Mouse (Mus musculus) inflammation-experienced regulatory T-cells, adult 6 months (primary cell): ENCODE data around the gene Acy3. TPM values are rescaled to one million over a fixed set of nuclear protein-coding genes. Genes with fewer than 3 reads are reported as not detected.
"Not testable (repeated sequence)": the region's sequence is repeated elsewhere in the genome, so short reads cannot be mapped to it uniquely, and the experiment has no call there.

ENCODE experiments used
- ATAC-seq: one replicate; pipeline ENCODE4 v1.8.0; 2017
- polyA plus RNA-seq, 3 experiments: library from polyadenylated mRNA; unstranded; fragments of 100-300 nt; shearing (Covaris generic); gene quantifications; one replicate each; pipeline ENCODE4 v1.2.1; 2017

The Acy3 gene
- polyA plus RNA-seq, 3 experiments from 2014 or later = 0.73 to 2.3 (median 2.2) TPM

DNA sequence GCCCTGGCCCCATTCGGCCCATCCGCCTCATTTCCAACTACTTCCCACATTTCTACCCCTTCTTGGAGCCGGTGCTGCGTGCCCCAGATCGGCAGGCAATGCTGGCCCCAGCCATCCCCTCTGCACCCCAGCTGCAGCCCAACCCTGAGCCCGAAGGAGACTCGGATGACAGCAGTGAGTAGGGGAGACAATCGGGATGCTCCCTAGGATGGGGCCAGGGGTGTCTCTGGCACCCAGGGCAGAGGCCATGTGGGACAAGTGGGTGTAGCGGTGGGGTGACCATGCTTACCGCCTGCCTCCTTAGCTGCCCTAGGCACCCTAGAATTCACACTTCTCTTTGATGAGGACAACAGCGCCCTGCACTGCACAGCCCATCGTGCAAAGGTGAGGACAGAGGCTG, 17.3 kb downstream of the Acy3 start:
- no peak for ATAC-seq

DNA sequence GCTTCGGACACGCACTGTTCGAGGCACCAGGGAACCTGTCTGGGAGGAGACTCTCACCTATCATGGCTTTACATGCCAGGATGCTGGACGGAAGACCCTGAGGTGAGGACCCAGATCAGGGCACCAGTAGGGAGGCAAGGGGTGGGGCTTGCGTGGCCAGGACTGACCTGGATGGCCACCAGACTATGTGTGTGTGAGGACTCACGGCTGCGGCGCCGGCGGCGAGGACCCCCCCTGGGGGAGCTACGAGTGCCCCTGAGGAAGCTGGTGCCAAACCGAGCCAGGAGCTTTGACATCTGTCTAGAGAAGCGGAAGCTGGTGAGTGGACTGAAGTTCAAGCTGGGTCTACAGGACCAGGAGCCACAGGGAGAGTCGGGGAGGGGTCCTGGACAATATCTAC, 18.0 kb downstream of the Acy3 start:
- no peak for ATAC-seq

DNA sequence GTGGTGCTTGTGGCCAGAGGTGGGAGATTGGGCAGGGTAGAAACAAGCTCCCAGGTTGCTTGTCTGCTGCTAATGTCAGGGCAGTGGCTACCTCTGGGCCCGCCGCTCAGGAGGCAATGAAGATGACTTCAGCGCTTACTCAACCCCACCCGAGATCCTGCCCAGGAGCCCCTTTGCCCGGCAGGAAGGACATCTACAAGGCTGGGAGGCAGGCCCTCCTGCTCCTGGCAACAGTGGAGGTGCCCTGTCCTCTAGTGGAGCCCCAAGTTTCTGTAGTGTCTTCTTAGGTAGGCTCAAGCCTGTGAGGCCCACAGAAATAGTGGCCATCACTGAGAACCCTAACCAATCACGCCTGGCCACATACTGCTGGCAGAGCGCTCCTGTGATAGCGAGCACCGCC, 18.7 kb downstream of the Acy3 start:
- ATAC-seq = no peak

DNA sequence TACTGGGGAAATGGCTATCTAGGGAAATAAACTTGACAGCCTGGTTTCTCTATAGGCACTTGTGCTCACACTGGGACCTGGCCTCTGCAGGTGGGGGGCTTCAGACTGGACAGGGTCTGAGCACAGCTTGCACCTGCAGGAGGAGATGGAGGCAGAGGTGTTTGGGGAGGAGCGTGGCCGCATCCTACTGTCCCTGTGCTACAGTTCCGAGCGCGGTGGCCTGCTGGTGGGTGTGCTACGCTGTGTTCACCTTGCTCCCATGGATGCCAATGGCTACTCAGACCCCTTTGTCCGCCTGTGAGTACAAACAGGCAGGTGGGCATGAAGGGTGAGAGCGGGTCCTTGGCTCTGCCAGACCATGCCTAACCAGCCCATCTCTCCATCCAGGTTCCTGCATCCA, 19.6 kb downstream of the Acy3 start:
- no peak for ATAC-seq

DNA sequence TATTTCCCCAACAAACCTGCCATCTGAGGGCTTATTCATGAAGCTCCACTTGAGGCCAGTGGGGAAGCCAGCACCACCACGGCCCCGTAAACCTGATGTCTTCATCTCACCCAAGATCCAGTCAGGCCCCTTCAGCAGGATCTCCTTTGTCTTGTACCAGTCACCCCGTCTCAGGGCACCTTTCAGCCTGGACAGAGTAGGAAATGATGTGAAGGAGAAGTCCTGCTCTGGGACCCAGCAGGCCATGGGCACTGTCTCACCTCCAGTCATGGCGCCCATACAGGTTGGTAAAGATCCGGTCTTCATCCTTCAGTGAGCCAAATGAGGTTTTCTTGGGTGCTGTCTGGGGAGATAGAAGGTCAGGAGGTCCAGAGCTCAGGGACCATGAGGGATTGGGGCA, 24.7 kb downstream of the Acy3 start:
- no peak for ATAC-seq

DNA sequence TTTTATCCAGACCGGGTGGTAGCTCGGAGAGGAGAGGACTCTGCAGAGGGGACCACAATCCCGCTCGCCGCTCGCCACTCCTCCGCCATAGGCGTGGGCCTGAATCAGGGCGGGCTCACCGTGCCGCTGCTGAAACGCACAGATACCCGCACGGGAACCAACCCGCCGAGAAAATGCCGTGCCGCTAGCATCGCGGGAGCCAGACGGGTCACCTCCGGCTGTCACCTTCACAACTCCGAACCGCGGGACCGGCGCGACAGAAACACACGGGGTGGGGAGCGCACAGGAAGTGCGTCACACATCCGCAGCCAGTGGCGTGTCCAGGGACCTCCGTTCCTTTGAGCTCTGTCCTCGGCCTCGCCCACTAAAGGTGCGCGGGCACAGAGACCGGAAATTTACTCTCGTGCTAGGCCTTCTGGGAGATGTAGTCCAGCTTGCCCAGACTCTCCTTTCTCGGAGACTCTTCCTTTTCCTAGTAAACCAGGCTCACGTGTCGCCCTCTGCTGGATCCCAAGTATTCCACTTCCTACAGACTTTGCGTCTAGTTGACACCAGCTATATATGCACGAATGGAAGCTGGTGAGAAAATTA, 26.2 kb downstream of the Acy3 start, which contains the start of gene Ndufv1:
Gene Ndufv1, minus strand, starts transcription at position 375 of the 591 bp plus-strand sequence.
- peak; percentile 99 for ATAC-seq

DNA sequence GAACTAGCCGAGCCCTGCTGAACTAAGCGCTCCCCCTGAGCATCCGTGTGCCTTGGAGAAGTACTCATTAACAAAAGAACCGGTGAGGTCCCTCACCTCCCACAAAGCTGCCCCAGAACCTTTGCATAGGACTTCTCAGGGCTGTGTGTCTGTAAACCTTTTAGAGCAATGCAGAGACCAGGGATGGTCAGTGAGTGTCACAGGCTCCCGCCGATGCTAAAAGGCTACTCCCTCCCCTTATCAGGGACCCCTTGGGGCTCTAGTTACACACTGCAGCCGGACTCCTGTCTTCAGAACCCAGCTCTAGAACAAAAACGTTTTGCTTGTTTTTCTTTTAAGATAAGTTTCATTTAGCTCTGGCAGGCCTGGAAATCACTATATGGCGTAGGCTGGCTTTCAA, 26.7 kb downstream of the Acy3 start:
- no peak for ATAC-seq

DNA sequence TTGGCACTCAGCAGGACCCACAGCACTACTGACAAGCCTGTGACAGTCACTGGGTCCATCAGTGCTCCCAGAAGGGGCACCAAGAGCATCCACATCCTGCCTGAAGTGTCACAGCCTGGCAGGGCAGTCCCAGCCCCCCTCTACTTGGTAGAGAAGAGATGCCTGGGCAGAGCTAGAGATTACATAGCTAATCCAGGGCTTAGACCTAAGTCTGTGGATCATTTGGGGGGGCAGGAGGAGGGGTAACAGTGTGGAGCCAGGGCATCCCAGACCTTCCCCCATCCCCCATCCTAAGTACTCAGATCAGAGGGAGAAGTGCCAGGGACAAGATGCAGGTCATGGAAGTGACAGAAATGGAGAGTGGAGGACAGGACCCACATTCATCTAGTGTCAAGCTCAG, 28.4 kb downstream of the Acy3 start:
- no peak for ATAC-seq

DNA sequence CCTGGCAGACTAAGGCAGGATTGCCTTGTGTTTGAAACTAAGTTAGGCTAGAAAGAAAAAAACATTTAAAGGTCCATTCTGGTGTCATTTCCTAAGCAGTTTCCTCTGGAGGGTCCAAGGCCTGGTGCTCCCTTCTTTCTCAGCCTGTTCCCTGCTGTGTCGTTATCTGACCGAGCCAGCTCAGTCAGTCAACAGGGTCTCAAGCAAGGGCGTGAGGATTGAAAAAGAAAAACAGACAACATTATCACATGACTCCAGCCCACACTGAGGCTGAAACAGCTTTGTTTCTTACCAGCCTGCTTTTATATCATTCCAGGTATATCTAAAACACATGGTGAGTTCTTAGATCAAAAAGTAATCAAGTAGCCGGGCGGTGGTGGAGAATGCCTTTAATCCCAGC, 29.3 kb downstream of the Acy3 start:
- ATAC-seq = no peak

DNA sequence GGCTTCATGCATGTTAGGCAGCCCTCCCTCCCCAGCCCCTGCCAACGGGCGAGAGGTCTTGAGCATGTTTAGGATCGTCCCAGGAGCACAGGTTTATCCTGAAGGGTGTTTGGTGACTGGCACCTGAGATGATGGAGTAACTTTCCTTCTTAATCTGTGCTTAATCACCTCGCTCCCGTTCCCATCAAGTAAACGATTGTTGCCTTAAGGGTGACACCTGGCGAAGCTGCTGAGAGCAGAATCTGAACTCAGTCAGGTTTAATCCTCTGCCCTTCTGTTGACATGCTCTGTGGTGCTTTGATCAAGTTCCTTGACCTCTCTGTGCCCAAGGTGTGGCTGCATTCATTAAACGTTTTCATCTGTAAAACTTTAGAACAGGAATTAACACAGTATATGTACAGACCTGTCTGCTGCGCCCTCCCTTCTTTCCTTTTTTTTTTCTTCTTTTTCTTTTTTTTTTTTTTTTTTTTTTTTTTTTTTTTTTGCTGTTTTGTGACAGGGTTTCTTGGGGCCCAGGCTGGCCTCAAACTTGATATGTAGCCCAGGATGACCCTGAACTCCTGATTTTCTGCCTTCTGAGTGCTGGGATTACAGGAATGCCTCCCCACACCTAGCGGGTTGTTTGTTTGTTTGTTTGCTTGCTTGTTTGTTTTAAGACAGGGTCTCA, 31.7 kb downstream of the Acy3 start:
- no peak for ATAC-seq

DNA sequence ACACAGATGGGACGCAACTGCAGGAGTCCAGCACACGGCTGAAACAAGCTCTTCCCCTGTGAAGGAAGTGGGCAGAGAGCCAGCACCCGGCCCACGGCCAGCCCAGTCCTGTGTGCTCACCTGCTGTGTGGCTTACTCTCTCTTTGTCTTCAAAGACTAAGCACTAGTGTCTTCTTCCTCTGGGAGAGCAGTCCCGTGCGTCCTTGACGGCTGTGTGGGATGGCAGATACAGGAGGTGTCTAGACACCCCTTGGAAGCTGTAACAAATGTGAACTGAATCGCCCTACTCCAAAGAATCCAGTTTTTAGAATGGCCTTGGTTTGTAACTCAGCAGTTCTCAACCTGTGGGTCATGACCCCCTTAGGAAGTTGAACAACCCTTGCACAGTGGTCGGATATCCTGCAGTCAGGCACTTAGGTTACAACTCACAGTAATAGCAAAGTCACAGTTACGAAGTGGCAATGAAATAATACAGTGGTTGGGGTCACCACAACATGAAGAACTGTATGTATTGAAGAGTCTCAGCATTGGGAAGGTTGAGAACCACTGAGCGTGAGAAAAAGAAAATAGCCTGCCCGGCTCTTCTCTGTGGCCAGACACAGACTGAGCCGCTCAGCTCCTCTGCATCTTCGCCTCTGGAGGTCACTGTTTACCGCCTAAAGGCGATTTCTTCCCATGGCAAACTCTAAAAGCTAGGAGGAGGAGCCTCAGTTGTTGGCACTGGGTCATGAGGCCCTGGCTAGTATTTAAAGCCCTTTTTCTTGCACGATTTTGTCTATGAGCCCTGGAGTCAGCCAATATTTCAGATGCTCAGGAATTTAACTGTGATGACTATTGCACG, 32.6 kb downstream of the Acy3 start:
- ATAC-seq = peak; percentile 50

DNA sequence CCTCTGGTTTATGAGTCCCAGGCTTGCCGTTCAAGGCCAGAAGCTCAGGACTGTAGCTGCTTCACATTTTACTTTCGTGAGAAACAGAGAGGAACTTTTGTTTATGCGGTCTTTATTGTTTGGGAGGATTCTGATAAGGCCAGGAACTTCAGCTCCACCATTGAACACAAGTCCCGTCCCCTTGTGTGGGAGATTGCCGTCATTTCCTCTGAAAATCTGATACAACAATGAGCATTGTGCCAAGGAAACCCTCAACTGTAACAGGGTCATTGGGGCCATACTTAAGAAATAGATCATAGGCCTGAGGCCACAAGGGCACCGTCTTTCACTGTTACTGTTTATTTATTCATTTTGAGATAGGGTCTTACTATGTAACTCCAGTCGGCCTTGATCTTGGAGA, 36.8 kb downstream of the Acy3 start:
- no peak for ATAC-seq

DNA sequence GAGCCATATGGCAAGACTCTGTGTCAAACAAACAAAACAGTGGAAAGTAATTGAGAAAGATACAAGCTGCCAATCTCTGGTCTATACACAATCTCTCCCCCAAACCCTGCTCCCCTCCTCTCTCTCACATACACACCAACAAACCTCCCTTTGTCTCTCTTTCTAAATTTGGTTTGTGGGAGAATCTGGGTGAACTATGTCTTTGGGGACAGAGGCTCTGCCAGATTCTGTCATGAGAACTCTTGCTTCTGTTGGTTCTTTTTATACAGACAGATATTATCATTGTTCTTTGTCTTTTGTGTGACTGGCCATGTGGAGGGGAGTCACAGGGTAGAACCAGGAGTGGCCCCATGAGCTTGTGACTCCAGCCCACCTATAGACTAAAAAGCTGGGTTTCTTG, 41.2 kb downstream of the Acy3 start:
- no peak for ATAC-seq

DNA sequence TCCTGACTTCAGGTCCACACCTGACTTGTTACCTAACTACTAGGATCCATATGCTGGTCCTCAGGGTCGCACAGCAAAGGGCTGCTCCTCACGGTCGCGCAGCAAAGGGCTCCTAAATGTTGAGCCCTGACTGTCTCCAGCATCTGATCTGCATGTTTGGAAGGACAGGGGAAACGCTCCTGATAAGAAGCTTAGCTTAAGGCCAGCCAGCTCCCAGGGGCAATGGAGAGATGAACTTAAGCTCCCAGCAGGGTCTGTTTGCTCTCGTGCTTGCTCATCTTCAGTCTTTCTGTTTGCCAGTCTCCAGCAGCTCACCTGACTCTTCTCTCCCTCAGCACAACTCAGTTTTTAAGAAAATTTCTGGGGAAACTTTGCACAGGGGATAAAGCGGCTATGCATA, 46.3 kb downstream of the Acy3 start:
- ATAC-seq = no peak

DNA sequence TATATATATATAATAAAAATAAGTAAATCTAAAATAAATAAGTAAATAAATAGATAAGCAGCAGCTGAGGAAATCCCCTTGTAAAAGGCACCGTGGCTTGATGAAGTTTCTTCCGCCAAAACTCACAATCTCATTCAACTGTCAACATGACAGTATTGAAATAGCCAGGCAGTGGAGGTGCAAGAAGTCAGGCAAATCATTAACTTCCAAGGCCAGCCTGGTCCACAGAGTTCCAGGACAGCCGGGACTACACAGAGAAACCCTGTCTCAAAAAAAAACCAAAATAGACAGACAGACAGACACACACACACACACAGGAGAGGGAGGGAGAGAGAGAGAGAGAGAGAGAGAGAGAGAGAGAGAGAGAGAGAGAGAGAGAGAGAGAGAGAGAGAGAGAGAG, 46.9 kb downstream of the Acy3 start:
- no peak for ATAC-seq

DNA sequence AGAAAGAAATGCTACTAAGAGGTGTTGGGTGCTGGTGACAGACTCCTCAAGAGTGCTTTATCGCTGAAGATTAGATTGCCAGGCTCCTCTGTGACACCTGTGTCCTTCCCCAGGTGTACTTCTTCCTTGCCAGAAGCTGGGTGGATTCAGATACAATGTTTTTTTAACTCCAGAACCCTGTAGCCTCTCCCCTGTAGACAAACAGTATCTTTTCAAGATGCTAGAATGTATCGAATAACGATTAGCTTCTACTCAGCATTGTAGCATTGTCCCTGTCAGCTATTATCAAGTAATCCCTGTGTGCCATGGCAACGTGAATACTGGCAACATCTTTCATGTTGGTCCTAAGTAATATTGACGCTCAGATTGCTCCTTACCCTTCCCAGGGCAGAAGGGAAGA, 47.4 kb downstream of the Acy3 start:
- no peak for ATAC-seq

DNA sequence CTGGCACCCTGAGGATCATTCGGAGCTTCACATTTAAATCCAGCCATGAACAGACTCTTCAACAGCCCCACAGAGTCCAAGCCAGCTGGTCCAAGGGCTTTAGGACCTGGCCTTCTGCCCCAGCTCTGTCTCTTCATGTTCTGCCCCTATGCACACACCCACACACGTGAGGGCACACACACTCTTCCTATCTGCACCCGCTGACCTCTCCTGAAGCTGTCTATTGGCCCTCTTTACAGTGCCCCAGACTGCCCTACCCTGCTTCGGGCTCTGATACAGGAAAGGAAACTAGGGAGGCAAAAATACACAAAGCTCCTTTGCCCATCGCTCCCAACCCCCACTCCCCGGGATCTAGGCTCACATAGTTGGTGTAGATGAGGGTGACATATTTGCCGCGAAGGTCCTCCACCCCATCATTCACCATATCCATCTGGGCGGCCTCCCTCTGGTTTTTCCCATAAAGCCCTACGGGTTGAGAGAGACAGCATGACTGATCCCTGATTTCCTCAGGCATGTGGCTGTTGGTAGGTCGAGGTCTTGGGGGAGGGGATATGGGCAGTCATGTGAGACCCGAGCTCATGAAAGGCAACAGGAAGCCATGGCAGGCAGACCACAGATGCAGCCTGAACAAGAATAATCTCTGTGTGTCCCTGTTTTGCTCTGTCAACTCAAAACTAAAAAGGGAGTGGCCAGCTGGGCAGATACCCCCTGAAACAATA, 50.1 kb downstream of the Acy3 start:
- no peak for ATAC-seq

DNA sequence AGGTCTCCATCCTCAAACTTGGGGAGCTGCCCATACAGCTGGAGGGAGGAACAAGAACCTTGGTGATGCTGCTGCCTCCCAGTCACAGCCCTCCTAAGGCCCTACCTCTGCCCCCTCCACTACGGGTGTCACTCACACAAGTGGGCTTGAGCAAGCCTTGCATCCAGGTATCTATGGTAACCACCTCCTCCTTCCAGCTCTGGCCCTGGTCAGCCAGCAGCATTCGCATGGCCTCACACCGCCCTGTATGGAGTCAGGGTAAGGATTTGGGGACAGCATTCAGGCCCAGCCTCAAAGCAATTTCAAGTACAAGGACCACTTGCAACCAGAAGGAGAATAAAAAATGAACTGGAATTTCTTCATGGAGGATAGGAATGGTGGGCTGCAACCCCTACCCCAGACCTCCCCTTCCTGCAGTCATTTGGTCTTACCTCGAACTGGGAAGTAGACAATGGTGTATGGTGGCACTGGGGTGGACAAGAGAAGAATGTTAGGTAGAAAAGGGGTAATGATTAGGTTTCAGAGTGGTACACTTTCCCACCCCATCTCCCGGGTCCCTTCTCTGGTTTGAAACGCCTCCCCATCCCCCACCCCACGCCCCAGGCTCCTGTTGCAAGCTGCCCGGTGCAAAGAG, 50.9 kb downstream of the Acy3 start:
- ATAC-seq = not testable (repeated sequence)

DNA sequence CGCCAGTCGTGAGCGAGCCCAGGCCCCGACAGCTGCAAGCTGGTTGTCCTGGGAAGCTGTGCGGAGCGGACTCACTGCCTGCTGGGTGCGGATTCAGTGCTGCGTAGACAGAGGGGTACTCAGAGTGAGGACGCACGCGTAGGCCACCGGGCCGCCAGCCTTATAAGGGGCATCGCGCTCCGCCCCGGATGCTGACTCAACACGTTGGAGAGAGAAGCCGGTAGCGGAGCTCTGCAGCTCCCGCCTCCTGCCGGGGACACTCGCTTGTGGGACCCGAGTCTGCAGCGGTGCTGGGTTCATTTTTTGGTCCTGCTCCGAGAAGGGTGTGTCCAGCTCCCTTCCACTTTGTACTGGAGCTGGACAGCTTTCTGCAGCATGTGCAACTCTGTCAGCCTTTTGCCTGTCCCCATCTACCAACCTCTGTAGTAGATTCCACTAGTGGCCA, 51.4 kb downstream of the Acy3 start, which contains the start of gene Gstp1:
Gene Gstp1, minus strand, starts transcription at position 198 of the 445 bp plus-strand sequence.
- peak; percentile 97 for ATAC-seq
